Mouse (Mus musculus): Measurements from ENCODE around the gene Fam171a1.

Gene Fam171a1

DNA sequence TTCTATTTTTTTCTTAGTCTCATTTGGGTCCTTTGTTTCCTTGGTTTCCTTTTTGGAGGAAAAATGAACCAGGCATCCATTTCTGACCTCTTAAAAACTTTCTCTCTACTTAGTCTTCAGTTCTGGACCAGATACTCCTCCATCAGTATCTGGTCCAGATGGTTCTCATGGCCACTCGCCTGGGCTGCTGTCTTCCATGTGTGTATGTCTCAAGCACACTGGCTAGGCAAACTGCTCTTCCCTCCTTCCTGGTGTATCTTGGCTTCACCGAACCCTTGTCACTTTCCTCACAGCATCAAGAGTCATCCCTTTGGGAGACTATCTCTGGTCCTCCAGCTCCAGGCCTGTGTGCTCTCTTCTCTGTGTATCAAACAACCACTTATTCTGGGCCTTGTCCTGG lies 25.0 kb downstream of the Fam171a1 start:
- no peak for DNase-seq

GRCm38 (mm10) chr2:3139578-3139977 lies 25.6 kb downstream of the Fam171a1 start:
- peak; percentile 27 for DNase-seq

DNA sequence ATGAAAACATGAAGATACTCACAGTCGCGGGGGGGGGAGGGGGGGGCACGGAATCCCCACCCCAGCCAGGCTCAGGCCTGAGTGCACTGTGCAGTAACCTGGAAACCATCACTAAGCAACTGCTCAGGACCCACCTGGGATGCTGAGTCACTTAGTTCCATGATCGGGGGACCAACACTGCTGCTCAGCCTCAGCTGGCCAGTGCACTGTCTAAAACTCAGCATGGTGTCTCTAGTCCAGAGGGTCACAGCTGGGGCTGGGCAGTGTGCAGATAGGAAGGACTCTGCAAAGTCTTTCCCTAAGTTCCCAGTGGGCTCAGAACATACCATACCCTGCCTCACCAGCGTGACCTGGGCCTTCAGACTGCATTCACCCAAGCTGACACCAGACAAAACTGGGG lies 26.6 kb downstream of the Fam171a1 start:
- no peak for DNase-seq

DNA sequence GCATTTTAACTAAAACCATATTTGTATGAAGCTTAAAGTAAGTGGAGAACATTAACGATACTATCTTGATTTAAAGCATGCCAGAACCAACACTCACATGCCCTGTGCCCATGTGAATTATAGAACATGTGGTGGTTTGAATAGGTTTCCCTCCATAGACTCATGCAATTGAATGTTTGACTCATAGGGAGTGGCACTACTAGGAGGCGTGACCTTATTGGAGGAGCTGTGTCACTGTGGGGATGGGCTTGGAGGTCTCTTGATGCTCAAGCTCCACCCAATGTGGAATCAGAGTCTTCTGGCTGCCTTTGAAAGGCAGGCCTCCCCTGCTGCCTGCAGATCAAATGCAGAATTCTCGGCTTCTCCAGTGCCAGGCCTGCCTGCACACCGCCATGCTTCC lies 27.8 kb downstream of the Fam171a1 start:
- no peak for DNase-seq

GRCm38 (mm10) chr2:3144291-3144690 lies 30.3 kb downstream of the Fam171a1 start:
- DNase-seq = no peak

DNA sequence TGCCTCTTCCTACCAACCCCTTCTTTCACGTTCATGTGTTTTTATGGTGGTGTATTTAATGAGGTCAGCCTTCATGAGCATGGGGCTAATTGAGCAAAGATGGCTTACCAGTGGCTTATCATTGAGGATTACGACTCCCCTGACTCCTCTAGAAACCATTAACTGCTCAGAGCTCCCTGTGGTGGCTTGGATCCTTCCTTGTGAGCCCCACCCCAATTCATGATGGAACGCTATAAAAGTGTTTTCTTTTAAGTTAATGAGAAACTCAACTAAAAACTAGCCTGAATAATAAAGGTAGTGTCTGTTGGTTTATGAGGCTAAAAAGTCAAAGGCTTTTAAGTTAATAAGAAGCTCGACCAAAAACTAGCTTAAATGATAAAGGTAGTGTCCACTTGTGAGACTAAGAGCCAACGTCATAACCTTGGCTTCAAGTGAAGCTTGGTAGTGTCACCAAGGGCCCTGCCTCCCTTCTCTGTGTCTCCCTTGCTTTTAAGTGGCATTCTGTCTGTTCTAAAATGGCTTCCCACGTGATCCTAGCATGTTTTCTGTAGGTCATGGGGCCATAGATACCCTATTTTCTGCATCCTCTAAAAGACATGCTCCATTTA lies 33.6 kb downstream of the Fam171a1 start:
- DNase-seq = no peak

GRCm38 (mm10) chr2:3148731-3149130 lies 34.7 kb downstream of the Fam171a1 start:
- no peak for DNase-seq

DNA sequence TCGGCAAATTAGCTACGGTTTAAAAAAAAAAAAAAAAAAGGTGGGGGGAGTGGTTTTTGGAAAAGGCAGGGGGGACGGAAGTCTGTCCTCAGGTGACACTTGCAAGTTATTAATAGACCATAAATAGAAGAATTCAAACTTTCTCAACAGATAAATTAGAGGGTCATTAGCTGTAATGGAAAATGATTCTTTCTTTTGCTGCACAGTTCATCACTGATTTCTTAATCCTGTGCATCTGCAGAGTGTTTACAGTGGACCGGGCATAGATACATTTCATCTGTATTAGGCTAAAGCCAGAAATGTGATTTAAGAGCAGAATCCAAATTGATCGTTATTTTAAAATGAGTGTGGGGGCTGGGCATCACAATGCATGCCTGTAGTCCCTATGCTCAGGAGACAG lies 36.3 kb downstream of the Fam171a1 start:
- DNase-seq = no peak

GRCm38 (mm10) chr2:3151336-3151735 lies 37.3 kb downstream of the Fam171a1 start:
- no peak for DNase-seq

DNA sequence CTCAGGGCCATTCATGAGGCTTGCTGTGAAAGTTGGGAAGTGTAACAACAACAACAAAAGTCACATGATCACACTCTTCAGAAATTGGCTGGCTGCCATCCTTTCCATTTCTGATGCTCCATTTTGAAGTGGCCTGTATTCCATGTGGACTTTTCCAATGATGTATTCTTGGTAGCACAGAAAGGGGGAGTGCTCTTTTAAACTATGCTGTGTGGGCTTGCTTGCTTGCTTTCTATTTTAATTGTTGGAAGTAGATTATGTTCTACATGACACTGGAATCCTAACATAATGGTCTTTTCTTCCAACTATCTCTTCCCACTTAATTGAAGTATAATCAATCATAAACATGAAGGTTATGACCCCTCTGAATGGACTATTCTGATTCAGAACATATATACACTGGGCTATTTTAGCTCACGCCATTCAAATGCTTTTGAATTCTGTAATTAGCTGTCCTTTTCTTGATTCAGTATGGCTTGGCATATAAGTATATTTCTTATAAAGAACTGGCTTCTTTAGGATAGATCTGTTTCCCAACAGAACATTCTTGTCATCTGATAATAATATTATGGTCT lies 40.2 kb downstream of the Fam171a1 start:
- DNase-seq = no peak

GRCm38 (mm10) chr2:3154986-3155385 lies 41.0 kb downstream of the Fam171a1 start:
- no peak for DNase-seq

DNA sequence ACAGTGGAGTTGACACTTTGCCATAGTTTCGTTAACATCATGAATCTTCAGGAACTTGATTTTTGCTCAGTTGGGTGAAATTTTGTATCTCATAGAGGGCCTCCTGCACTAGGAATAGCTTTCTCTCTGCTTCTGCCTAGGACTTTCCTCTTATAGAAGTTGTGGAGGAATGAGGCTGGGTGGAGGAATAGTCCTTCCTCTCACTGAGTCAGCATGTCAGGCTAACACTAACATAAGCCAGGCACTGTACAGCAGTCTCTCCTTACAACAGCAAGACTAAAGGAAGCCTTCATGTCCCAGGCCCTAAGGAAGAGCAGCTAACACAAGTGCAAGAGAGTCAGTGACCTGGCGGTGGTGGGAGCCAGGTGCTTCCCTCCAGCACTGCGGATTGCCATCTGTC lies 43.0 kb downstream of the Fam171a1 start:
- DNase-seq = no peak

- DNase-seq = no peak
These were observed 43.8 kb downstream of the Fam171a1 start for GRCm38 (mm10) chr2:3157661-3158344.

- DNase-seq = no peak
These were observed 44.8 kb downstream of the Fam171a1 start for GRCm38 (mm10) chr2:3158682-3159412.

DNA sequence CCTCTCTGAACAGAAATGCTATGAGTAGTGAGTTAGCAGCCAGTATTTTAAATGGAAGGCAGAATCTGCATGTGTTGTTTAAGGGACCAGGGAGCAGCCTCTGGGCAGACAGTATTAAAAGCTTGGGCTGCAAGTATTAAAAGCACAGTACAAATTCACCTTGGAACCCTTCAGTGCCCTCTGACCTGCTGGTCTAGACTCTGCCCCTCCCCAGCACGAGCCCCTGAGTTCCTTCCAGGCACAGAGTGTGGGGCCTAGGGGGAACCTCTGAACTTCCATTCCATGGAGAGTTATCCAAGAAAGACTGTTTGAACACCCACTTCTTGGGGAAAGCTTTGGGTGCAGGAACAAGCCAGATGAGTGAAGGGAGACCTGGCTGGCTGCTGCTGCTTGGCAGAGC lies 47.6 kb downstream of the Fam171a1 start:
- no peak for DNase-seq

DNA sequence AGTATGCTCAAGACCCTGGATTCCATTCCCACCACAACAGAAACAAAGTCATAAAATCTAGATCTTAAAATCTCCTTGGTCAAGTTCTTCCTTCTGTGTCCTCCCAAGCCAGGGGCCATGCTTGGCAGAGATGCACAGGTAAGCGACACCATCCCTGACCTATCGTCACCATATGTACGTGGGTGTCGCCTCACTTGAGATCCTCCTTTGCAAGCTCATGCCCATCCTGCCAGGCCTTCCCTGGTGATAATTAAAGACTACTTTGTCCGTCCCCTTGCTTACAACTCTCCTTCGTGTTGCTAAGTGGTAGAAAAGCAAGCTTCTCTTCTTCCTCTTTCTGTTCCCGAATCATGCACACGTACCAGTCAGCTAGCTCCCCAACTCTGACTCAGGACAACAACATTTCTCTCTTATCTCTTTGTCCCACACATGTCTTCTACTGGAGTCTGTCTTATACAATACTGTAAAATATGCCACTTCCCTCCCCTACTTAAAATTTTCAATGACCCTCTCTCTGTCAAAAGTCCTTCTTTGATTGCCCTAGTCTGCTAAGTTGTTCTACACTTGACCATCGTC lies 49.6 kb downstream of the Fam171a1 start:
- no peak for DNase-seq

- no peak for DNase-seq
These were observed 51.1 kb downstream of the Fam171a1 start for GRCm38 (mm10) chr2:3165037-3165600.

- DNase-seq = no peak
These were observed 52.0 kb downstream of the Fam171a1 start for GRCm38 (mm10) chr2:3165890-3166605.

DNA sequence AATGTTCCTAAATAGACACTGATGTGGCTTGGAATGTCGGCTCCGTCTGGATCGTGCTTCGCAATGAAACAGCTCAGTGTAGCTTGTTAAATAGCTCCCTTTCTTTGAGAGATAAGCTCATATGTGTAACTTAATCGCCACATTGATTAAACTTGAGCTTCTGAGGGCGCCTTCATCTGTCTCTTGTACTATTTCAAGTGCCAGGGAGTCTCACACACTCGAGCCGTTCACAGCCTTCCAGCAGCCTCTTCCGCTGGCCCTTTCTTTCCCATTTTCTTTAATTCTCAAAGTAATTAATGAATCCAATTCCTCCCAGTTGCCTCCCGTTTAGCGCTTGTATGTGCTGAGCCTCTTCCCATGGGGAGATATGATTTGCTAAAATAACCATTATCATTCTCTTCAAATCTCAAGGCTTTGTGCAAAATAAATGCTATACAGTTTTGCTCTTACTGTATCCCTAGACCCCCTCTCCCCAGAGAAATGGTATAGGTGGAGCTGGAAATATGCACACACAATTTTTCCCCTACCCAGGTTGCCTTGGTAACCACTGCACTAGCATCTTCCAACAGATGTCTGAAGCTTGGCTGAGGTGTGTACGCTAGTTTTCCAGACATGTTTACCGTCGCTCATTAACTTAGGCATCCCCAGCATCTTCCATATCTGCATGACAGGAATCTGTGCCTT lies 54.8 kb downstream of the Fam171a1 start:
- no peak for DNase-seq

- no peak for DNase-seq
These were observed 55.4 kb downstream of the Fam171a1 start for GRCm38 (mm10) chr2:3169403-3169747.

DNA sequence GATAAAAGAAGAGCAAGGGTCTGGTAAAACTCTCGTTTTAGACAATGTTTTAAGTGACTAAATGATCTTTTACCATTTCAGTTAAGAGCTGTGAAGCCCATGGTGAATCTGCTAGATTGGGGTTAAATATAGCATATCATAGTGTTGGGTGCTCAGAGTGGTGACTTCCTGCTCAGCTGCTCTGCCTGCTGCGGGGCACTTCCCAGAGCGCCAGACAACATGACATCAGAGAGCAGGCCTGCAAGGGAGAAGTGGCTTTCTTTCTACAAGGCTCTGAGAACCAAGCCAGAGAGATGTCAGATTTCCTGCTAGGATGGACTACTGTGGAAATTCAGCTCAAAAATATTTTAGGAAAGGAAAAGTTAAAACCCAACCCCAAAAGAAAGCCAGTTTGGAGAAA lies 57.8 kb downstream of the Fam171a1 start:
- DNase-seq = no peak

DNA sequence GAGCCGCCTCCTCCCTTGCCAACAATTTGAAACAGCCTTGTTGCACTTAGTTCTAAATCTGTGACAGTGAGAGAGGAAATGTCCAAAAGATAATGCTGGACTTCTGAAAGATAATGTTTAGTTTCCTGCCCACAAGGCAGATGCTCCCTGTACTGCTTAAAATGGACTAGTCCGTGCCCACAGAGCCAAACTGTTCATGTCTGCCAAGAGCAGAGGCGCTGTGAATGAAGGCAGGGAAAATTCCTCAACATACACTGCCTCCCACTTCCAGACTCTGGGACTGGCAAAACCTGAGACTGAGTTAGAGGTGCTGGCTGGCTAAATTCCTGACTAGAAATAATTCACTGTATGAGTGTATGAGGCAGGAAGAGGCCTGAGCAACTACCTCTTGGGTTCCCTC lies 58.6 kb downstream of the Fam171a1 start:
- DNase-seq = no peak
